Mouse (Mus musculus) 3T3-L1 (cell line): ENCODE results near the gene Olfr524.

Experiments
- DNase-seq: peaks from one replicate; pipeline ENCODE4 v3.0.0-alpha.2; 2015; ENCODE audit warnings: low read depth, low spot score

Olfr524 gene

DNA sequence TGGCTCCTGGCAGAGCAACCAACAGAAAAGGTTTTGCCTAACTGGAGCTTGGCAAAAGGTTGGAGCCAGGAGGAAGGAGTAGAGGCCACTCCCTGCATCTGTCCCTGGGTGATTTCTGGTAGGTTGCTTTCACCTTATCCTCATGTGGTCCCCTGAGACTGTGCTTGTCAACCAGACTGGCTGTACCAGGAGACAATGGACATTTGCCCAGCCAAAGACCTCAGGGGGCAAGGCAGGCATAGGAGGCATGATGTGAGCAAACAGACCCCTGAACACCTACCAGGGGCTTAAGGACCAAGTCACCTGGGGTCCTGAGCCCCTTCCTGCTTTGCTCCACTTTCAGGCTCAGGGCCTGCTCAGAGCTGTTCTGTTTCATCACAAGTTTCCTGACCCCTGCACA, at the start of gene Olfr524:
Olfr524 (minus strand) TSS at position 101 of the 400 bp plus-strand sequence.
- DNase-seq = no peak

DNA sequence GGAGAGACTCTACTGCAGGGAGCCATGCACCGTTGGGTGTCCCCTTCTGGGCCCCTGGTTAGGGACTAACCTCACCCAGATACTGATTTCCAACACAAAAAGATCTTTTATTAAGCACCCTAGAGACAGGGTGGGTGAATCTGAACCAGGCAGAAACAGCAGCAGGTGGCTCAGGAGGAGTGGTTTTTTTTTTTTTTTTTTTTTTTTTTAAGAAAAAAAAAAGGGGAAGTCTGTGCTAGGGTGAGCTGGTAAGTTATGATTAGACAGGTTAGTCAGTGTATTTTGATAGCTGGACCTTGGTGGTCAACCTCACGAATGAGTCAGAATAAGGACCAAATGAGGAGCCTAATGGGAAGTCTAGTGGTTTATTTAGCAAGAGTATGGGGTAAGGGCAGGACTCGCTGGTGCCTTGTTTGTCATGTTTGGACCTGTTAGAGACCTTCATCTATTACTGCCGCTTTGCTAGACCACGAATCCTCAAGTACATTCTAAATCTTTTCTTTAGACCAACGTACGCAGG, 48.1 kb upstream of the Olfr524 start:
- no peak for DNase-seq

DNA sequence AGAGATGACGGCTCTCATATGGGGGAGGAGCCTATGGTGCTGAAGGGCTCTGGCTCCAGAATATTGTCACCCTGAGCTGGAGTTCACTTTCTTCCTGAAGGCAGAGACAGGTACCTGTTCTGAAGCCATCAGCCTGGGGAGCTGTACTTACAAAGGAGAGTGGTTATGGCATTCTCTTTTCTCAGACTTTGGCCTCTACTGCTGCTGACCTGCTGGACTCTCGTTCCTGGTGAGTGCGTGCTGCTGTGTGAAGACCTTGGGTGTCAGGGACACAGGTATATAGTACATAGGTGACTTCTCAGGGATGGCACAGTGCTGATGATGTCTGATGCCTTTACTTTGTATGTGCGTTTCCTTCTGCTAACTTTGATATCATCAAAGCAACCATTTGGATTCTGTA, 41.5 kb upstream of the Olfr524 start, which contains the start of gene 5830411N06Rik:
5830411N06Rik (plus strand) TSS at position 69 of the 400 bp plus-strand sequence.
- no peak for DNase-seq

DNA sequence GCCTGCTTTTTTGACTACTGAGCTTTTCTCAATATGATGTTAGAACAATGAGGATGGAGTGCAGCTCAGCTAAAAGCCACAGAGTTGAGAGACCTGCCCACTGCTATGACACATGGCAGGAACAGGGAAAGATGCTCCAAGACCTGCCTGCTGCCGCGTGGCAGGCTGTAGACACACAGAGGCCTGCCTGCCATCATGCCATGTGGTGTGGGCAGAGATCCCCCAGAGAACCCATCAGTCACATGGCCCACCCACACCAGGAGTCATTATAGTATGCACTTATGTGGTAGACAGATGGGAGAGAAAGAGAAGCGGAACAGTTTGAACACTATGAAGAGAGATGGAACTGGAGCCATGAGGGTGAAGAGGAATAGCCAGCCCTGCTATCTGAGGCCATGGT, 27.9 kb upstream of the Olfr524 start:
- DNase-seq = no peak

DNA sequence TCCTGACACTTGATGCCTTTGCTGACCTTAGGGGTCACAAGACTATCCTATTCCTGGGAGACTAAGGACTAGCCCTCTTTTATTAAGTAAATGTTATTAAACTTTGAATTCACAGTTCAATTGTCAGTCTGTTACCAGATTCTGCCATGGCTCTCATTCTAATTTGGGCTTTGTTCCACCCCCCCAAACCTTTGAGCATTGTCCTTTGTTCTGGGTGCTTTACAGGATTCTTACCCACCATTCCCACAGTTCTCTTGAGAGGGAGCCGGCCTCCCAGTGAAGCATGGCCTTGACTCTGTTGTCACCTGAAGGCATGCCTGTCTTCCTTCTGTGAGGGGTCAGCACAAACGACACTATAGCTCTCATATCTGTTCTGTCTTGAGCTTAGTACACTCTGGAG, 25.3 kb upstream of the Olfr524 start:
- DNase-seq = no peak

DNA sequence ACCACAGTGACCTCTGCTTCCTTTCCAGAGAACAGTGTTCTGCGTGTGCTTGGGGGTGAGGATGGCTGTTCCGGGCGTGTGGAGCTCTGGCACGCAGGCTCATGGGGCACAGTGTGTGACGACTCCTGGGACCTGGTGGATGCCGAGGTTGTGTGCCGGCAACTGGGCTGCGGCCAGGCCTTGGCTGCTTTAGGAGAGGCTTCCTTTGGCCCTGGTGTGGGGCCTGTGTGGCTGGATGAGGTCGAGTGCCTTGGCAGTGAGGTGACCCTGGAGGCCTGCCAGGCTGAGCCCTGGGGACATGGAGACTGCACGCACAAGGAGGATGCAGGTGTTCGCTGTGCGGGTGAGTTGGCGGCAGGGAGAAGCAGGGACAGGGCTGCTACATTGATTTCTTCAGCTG, 22.7 kb upstream of the Olfr524 start:
- DNase-seq = no peak

DNA sequence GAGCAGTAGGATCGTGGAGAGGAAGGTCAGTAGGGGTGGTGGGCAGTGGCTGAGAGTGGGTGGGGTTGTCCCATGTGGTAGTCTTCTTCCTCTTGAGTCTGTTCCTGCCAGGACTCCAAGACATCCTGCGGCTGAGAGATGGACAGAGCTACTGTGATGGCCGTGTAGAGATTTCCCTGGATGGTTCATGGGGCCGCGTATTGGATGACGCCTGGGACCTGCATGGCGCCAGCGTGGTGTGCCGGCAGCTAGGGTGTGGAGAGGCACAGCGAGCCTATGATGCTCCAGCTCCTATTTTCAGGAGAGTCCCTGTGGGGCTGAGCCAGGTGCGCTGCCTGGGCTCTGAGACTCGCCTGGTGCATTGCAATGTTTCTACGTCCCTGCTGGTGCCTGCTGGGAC, 18.4 kb upstream of the Olfr524 start:
- DNase-seq = no peak

DNA sequence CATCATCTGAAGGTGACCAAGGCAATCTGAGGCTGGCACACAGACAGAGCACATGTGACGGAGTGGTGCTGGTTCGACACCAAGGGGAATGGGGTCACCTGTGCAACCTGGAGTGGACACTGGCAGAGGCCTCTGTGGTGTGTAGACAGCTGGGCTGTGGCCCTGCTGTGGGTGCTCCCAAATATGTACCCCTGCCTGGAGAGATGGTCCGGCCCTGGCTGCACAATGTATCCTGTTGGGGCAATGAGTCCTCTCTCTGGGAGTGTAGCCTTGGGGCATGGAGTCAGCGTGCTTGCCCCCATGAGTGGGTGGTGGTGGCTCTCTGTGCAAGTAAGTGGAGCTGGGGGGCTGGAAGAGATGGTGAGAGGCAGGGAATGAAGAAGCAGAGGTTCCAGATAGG, 14.6 kb upstream of the Olfr524 start:
- no peak for DNase-seq

DNA sequence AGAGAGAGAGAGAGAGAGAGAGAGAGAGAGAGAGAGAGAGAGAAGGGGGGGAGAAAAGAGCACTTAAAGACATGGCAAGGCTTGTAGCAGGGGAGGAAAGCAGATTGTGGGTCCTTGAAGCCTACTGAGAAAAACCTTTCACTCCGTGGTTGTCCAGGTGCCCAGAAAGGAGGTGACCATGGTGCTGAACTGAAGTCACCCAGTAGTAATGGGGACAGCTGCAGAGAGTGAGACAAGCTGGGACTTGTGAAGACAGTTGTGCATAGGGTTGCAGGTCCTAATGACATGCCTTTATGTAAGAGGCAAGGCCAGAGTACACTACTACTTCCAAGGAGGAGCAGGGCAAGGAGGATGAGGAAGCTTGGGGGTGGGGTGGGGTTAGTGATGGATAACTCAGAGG, 13.5 kb upstream of the Olfr524 start:
- DNase-seq = peak; percentile 13

DNA sequence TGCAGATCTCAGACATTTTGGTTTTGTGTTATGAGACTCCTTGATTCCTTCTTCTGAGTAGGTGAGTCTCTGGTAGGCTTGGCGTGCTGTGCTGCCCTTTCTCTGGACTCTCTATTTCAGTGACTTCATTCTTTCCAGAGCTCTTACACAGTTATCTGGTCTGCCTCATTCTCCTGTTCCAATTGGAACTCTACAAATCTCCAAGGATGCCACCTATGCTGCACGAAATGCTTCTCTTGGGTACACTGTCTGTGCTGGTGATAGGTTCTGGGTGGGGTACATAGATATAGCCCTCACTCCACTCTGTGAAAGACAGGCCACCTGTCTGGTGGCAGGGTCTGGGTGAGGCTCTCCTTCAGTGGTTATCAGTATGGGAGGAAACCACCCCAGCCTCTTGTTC, 12.2 kb upstream of the Olfr524 start, which contains the start of gene Cd163l1:
Cd163l1 (plus strand) TSS at position 301 of the 400 bp plus-strand sequence.
- DNase-seq = no peak

DNA sequence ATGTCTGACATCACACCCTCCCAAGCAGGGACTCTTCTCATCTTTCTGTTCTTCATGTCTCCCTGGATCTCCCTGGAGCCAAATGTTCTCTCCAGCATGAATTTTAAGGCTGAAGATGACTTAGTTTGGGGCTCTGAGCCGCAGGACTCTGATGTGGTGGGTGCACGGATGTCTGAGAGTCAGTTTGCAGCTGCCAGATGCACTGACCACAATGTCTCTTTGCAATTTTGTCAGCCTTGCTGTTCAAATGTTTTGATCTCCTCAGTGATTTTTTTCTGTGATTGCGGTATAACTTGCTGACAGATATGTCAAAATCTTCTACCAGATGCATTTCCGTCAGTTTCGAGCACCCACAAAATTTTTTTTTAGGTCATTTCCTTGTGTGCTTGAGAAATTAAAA, 8.1 kb upstream of the Olfr524 start:
- DNase-seq = peak; percentile 17

DNA sequence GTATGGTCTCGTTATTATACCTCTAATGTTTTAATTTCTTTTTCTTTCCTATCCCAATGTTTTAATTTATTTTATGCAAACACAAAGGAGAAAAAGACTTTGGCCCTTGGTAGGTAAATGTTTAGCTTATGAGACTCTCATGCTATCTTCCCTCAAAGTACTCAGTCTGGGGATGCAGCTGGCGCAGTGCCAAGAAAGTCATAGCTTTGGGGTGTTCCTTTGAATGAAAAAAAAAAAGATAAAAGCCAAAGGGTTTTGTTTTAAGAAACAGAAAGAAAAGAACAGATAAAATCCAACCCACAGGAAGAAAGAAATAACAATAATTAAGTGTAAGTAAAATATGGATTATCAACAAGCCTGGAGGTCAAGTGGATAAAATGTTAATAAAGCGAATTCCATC, 2.9 kb upstream of the Olfr524 start:
- DNase-seq = no peak

DNA sequence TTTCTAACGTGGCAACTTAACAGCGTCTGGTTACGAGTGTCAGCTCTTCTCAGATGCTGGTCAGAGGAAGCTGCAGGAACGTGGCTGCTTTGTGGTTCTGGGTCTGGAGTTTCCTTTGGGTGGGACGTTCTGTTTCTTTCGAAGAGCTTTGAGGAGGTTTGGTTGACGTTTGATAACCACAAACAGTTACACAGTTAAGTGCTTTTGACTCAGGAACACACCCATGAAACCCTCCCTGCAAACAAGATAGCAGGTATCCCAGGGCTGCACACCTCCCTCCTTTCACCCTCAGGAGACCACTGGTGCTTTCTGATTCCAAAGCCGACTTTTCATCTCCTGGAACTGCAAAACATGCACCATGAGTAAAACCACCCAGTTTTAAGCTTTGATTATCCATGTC, 2.4 kb upstream of the Olfr524 start:
- DNase-seq = no peak

DNA sequence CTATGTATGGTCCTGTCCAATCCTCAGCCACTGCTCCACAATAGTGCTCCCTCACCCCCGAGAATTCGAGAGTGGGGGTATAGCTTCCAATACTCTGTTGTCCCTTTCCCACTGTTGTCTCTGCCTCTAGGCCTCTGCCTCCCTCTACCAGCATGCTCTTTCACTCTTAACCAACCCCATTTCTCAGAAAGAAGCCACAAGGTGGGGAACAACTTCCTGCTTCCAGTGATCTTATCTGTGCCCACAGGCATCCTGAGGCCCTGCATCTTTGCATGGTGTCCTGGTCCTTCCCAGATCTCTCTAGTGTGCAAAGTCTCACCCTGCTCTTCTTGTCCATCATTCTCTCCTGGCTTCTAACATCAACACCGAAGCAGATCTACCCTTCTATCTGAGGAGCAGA, 1.1 kb upstream of the Olfr524 start:
- no peak for DNase-seq

DNA sequence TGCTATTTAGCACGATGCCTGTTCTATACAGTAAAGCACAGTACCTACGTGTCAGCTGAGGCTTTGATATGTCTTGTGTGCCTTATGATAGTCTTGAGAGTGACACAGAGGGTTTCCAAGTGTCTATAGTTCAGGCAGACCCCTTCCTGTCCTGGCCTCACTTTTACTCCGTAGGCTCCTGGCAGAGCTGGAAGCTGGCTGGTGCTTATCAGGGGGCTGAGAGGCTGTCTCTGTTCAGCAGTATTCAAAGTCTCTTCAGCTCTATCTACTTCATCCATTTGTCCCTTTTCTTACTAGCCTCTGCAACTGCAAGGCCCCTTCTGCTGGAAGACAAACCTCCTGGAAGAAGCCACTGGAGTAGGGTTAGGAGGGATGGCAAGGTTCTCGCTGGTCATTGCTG, 4.7 kb downstream of the Olfr524 start:
- DNase-seq = no peak

DNA sequence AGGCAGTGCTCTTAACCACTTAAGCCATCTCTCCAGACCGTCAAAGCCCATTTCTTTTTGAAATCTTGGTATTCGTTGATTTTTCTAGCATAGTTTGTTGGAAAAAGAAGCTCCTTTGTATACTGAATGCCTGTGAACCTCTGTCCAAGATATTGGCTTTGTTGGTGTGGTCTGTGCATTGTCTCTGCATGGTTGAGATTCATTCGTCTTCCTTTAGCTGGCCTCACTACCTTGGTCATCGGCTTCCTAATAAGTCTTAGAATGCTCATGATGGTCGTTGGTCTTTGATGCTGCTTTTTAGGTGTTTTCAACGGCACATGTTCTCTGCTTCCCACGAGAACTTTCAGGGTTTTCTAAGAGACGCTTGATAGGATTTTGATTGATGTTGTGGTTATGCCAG, 9.8 kb downstream of the Olfr524 start:
- peak; percentile 24 for DNase-seq

DNA sequence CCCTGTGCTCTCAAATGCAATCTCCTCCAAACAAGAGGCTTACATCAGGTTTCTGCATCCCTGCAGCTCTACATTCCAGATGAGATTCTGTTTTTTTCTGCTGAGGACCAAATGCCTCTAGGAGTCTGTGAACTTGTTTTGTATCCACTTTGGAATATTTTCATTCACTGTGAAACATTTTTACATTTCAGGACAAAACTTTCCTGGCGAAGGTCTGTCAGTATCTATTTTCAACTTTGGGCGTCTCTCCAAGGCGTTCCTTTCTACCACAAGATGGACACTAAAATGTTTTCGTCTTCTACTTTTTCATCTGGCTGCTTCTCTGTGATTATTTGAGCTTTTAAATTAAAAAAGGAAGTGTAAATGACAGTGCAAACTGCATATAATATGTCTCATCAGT, 11.7 kb downstream of the Olfr524 start:
- DNase-seq = no peak

DNA sequence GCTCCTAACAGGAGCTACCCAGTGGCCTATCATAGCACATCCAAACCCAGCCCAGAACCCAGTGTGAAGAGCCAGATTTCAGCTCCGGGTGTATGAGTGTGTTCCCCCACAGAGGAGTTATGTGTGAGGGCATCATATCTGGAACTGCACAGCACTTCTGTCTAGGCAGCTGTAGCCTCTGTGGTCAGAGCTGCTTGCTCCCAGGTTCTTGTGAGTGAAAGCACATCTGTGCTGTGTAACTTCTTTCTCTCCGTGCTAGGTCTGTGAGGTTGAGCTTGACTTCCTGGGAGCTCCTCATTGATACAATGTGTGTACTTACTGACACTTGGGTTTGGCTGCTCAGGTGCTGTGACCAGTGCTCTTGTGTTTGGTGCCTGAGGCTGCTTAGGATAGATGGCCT, 12.9 kb downstream of the Olfr524 start:
- no peak for DNase-seq

DNA sequence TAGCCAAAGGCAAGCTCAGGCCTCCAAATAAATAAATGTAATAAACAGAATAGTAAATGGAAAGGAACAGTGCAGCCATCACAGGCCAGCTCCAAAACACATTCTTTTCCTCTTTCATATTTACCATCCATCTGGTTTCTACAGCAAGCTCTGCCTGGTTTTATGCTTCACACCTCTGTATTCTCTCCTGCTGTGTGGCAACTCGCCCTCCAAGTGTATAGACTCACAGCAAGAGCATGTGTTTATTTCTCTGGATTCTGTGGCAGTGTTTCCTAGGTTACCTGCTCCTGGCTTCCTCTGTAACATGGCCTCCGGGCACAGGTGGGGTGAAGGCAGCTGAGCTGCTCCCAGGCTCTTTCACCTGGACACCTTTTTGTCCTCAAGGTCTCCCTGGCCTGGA, 13.3 kb downstream of the Olfr524 start:
- DNase-seq = no peak

DNA sequence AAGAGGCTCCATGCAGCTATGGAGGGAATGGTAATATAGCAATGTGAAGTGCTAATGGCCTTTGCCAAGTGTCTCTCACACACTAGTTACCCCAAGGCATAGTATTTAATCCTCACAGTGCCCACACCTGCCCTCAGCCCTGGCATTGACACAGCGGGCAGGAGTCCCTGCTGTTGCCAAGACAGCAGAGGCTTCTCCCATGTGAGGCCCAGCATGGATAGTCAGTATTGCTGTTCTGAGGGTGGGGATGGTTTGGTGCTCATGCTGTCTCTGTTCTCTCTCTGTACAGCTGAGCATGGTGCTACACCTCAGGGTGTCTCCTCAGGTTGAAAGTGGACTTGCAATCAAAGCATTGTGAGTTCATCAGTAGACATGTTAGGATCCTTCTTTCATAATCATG, 15.3 kb downstream of the Olfr524 start:
- no peak for DNase-seq

DNA sequence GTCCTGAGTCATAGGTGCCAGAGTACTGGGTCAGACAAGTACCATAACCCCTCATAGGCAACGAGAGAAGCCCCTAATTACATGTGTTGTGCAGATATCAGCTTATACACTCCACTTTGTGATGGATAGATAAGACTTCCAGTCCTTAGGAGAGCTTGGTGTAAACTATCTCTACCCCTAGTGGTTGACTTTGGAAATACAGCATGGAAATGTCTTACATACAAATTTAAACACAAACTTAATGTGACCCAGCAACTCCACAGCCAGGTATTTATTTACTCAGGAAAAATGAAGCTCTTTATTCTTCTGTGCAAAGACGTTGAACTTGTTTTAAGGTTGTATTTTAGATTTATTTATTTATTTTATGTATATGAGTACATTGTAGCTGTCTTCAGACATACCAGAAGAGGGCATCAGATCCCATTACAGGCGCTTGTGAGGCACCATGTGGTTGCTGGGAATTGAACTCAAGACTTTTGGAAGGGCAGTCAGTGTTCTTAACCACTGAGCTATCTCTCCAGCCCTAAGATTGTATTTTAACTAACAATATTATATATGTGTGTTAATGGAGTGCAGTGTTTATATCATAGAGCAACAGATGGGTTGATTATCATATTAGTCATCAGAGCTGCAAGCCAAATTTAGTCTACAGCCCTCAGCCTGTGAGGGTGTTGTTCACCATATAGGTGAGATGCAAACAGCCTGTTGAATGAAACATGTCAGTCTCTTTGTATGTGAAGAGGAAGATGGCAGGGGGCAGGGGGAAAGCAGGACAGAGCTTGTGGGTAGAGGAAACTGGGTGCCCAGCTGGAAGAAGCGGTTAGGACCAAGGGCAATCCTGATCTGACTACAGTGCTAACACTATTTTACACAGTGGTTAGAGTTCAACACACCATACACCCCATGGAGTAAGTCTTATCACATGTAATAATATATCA, 17.1 kb downstream of the Olfr524 start:
- DNase-seq = peak; percentile 63

DNA sequence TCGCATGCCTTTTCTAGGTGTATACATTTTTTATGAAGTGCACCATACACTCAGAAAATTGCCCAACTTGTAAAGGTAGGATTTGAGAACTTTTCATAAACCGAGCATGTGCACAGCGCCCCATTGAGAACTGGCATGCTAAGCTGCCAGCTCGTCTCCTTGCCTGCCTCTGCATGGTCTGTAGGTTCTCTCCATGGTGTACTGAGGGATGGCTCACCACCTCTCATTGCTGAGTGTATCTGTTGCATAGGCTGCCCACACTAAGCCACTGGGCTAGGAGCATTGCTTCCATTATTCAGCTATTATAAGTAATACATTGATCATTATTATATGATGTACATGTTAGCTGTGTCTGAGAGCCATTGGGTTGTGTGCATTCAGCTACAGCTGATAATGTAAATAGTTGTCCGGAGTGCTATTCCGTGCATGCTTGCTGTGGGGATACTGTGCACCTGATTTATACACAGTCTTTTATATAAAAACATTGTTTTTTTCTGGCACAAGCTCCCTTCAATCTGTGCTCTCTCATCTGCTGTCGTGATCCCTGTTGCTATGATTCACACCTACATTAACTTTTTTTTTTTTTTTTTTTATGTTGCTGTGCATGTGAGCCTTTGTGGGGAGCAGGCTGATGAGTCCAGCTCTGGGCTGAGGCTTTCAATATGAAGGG, 17.9 kb downstream of the Olfr524 start:
- no peak for DNase-seq
